Mouse (Mus musculus): ENCODE results near the gene Sos2.
A peak's percentile ranks its signal among the peaks of the same experiment; 100 is the strongest.

Gene Sos2

GRCm38 (mm10) chr12:69681566-69682061, at the start of gene Sos2:
Gene Sos2, minus strand, starts transcription at chr12:69681852.
- DNase-seq (ENCODE audit: extremely low spot score) = no peak

- no peak for DNase-seq (ENCODE audit: extremely low spot score)
These were observed 48.7 kb upstream of the Sos2 start for GRCm38 (mm10) chr12:69730306-69730705.

GRCm38 (mm10) chr12:69729246-69729645, 47.6 kb upstream of the Sos2 start:
- DNase-seq (ENCODE audit: extremely low spot score) = no peak

GRCm38 (mm10) chr12:69724711-69725460, 43.2 kb upstream of the Sos2 start, which contains the start of the genes L2hgdh and Atp5s:
Gene L2hgdh, minus strand, starts transcription at chr12:69724873.
Gene Atp5s, plus strand, starts transcription at chr12:69724950.
- peak; percentile 98 for DNase-seq (ENCODE audit: extremely low spot score)

- no peak for DNase-seq (ENCODE audit: extremely low spot score)
These were observed 42.5 kb upstream of the Sos2 start for GRCm38 (mm10) chr12:69724018-69724710.

GRCm38 (mm10) chr12:69723376-69723775, 41.7 kb upstream of the Sos2 start:
- no peak for DNase-seq (ENCODE audit: extremely low spot score)

- no peak for DNase-seq (ENCODE audit: extremely low spot score)
These were observed 41.2 kb upstream of the Sos2 start for GRCm38 (mm10) chr12:69722857-69723256.

- DNase-seq (ENCODE audit: extremely low spot score) = no peak
These were observed 32.0 kb upstream of the Sos2 start for GRCm38 (mm10) chr12:69713628-69714027.

GRCm38 (mm10) chr12:69704799-69705458, 23.3 kb upstream of the Sos2 start:
- DNase-seq (ENCODE audit: extremely low spot score) = no peak

GRCm38 (mm10) chr12:69698352-69698751, 16.7 kb upstream of the Sos2 start:
- no peak for DNase-seq (ENCODE audit: extremely low spot score)

GRCm38 (mm10) chr12:69696746-69697145, 15.1 kb upstream of the Sos2 start:
- DNase-seq (ENCODE audit: extremely low spot score) = peak; percentile 26

GRCm38 (mm10) chr12:69693471-69693870, 11.8 kb upstream of the Sos2 start:
- no peak for DNase-seq (ENCODE audit: extremely low spot score)

- no peak for DNase-seq (ENCODE audit: extremely low spot score)
These were observed 9.1 kb upstream of the Sos2 start for GRCm38 (mm10) chr12:69690714-69691113.

- DNase-seq (ENCODE audit: extremely low spot score) = no peak
These were observed 7.4 kb upstream of the Sos2 start for GRCm38 (mm10) chr12:69689094-69689493.

GRCm38 (mm10) chr12:69688368-69688767, 6.7 kb upstream of the Sos2 start:
- DNase-seq (ENCODE audit: extremely low spot score) = no peak

- no peak for DNase-seq (ENCODE audit: extremely low spot score)
These were observed 1.9 kb upstream of the Sos2 start for GRCm38 (mm10) chr12:69683537-69683936.

- peak; percentile 10 for DNase-seq (ENCODE audit: extremely low spot score)
These were observed 1.3 kb upstream of the Sos2 start for GRCm38 (mm10) chr12:69682788-69683419.

GRCm38 (mm10) chr12:69682065-69682787, 574 bp upstream of the Sos2 start:
- DNase-seq (ENCODE audit: extremely low spot score) = peak; percentile 86

- peak; percentile 64 for DNase-seq (ENCODE audit: extremely low spot score)
These were observed 752 bp downstream of the Sos2 start for GRCm38 (mm10) chr12:69680635-69681565.

- no peak for DNase-seq (ENCODE audit: extremely low spot score)
These were observed 5.5 kb downstream of the Sos2 start for GRCm38 (mm10) chr12:69676157-69676556.

All from embryo, embryonic 9.5 days (tissue).